Mouse (Mus musculus): Measurements from ENCODE around the gene Hectd2. TPM values are rescaled to one million over a fixed set of nuclear protein-coding genes. Genes with fewer than 3 reads are reported as not detected.

Hectd2 gene
- polyA plus RNA-seq (2015; fragmentation: Nextera tagmentation; extraction: Ambion mirVana), result 2.7 and 3.1 TPM in 2 replicates

DNA sequence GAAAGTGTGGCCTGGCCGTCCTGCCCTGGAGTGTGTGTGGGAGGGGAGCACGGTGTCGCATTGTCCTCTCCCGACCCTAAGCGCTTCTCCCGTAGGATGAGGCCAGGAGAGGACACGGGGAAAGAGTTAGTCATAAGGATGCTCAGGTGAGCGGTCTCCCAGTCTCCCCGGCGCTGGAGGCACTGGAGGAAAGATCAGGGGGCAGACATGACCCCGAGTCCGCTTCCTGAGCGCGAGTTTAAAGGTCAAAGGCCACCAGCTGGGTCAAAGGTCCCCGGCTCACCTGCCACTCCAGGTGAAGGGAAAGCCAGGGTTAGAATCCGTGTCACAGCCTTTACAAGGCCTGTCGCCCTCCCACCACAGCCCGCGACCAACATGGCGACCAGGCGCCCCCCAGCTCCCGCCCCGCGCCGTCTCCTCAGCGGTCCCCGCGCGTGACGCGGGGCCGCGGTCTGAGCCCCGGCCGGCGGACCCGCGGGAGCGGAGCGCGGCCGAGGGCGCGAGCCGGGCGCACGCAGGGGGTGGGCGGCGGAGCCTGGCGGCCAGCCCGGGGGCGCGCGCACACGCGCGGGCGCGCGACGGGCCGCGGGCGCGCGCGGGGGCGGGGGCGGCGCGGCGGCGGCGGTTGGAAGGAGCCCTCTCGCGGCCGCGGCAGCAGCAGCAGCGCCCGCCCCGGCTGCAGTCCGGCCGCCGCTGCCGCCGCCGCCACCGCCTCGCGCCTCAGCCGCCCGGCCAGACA is at the start of gene Hectd2:
Hectd2 (plus strand) TSS at position 594 of the 739 bp plus-strand sequence.
- H3K9ac ChIP-seq, result peak within 1 kb of the TSS; percentile 88
- under 1% methylated on average over 44 of the region's 92 CpGs for WGBS
- peak; percentile 83 for ATAC-seq (ENCODE audit: low FRiP score, low read depth)
- peak within 1 kb of the TSS; percentile 77 for H3K4me3 ChIP-seq
- peaks cover 10% of the 10 kb centered on the region for H3K27me3 ChIP-seq
- no peaks in the 10 kb centered on the region for H3K4me1 ChIP-seq
- peak within 1 kb of the TSS; percentile 88 for H3K4me2 ChIP-seq (replicated peaks)
- H3K36me3 ChIP-seq, result no peaks in the 10 kb centered on the region
- H3K27ac ChIP-seq, result peak within 1 kb of the TSS; percentile 58
- H3K9me3 ChIP-seq, result no peaks in the 10 kb centered on the region

DNA sequence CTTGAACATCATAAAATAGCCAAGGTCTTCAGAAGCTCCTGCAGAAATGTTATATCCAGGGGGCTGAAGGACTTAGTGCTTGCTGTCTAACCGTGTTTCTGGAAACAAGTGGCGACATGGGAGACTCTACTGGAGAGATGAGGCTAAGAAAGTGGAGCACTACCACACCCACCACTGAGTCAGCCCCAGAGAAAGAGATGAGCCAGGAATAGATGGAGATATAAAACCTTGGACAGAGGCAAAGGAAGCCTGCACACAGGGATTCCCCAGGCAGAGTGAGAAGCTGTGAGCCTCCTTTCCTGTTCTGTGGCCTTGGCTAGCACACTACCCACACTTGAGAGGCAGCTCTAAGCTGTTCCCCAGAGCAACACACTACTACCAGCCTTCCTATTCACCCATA is 49.7 kb upstream of the Hectd2 start:
- Histone ChIP-seq H3K27me3 (no peaks in the 10 kb centered on the region), H3K36me3 (no peaks in the 10 kb centered on the region), H3K9ac (no peak overlapping the region), H3K4me3 (no peak overlapping the region), H3K4me1 (no peaks in the 10 kb centered on the region), H3K4me2 (replicated peaks) (no peak overlapping the region), H3K27ac (no peak overlapping the region), H3K9me3 (no peaks in the 10 kb centered on the region)
- no peak for ATAC-seq (ENCODE audit: low FRiP score, low read depth)
- 89% methylated on average over 2 of the region's 2 CpGs for WGBS

DNA sequence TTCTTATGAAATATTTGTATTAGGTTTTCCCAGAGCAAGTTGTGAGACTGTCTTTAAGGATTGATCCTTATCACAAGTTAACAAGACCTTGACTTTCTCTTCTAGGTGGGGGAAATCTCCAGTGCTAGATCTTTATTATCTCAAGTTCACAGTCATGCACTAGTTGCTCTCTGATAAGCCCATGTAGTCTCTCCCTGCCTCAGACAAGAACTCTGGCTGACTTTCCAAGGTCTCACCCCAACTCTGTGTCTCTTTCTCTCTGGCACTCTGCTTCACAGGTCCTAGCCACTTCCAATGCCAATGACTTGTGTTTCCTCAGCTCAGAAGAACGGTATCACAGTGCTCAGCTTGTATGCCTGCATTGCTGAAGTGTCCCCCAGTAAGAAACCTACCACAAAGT is 43.1 kb upstream of the Hectd2 start:
- Histone ChIP-seq H3K9ac (no peak overlapping the region), H3K4me1 (no peaks in the 10 kb centered on the region), H3K4me3 (no peak overlapping the region), H3K27me3 (no peaks in the 10 kb centered on the region), H3K4me2 (replicated peaks) (no peak overlapping the region), H3K9me3 (no peaks in the 10 kb centered on the region), H3K27ac (no peak overlapping the region), H3K36me3 (no peaks in the 10 kb centered on the region)
- no peak for ATAC-seq (ENCODE audit: low FRiP score, low read depth)
- 91% methylated on average over 1 of the region's 1 CpGs for WGBS

DNA sequence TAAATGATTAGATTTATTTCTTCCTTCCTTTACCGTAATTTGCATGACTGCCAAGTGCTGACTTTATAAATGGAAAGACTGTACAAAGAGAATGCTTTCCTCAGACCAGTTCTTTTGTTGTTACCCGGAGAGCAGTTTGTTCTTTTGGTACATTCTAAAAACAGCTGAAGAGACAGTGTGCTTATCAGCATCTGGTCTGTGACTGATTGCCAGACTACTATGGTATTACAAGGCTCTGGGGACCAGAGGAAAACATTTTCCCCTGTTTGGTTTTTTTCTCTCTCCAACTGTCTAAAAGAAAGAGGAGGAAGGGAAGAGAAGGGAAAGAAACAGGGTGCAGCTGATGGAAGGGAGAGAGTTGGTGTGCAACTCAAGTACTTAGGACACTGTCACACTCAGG is 36.0 kb upstream of the Hectd2 start:
- no peaks in the 10 kb centered on the region for H3K27me3 ChIP-seq
- H3K4me1 ChIP-seq, result no peaks in the 10 kb centered on the region
- no peak overlapping the region for H3K4me2 ChIP-seq (replicated peaks)
- H3K4me3 ChIP-seq, result no peak overlapping the region
- no peaks in the 10 kb centered on the region for H3K36me3 ChIP-seq
- no peaks in the 10 kb centered on the region for H3K9me3 ChIP-seq
- no peak overlapping the region for H3K9ac ChIP-seq
- ATAC-seq (ENCODE audit: low FRiP score, low read depth), result no peak; the same call in 1 of the 2 replicates
- WGBS, result 69% methylated on average over 2 of the region's 2 CpGs
- H3K27ac ChIP-seq, result no peak overlapping the region

DNA sequence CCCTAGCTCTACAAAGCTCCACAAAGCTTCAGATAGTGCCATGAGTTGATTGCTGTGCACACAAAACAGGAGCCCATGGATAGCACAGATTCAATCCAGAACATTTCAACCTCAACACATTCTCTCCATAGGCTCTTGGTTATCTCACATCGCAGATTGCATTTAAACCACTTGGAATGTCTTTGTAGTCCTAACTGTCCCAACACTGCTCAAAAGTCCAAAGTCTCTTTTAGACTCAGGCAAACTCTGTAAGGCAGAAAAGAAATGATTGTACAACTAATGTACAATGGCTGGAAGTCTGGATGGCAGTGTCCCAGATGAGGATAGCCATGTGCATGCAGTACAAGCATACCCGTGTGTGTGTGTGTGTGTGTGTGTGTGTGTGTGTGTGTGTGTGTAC is 32.9 kb upstream of the Hectd2 start:
- Histone ChIP-seq H3K27ac (no peak overlapping the region), H3K9me3 (no peaks in the 10 kb centered on the region), H3K27me3 (no peaks in the 10 kb centered on the region), H3K4me3 (no peak overlapping the region), H3K4me1 (no peaks in the 10 kb centered on the region), H3K9ac (no peak overlapping the region), H3K4me2 (replicated peaks) (no peak overlapping the region), H3K36me3 (no peaks in the 10 kb centered on the region)
- ATAC-seq (ENCODE audit: low FRiP score, low read depth), result no peak
- WGBS, result 86% methylated on average over 2 of the region's 2 CpGs

DNA sequence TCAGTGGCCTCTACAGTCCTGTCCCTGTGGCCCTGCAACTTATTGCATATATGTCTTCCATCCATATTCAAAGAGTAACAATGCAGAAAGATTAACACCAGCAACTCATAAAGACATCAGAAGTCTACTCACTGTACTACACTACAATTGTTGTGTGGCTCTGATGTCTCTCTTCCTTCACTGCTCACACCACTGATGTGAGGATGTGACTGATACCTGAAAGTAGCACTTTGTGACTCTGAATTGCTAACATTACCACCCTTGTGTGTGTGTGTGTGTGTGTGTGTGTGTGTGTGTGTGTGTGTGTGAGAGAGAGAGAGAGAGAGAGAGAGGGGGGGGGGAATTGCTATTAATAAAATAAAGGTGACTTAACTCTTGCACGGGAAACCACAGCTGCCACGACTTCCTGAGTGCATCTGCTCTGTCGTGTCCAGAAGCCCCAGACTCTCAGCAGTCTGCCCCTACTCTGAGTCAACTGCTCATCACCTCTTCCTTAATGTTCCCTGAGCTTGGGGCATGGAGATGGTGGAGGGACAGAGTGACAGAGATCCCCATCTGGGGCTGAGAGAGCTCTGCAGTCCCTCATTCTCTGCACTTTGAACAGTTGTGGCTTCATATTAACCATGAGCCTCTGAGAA is 31.8 kb upstream of the Hectd2 start:
- ATAC-seq (ENCODE audit: low FRiP score, low read depth), result no peak
- H3K4me3 ChIP-seq, result no peak overlapping the region
- H3K27me3 ChIP-seq, result no peaks in the 10 kb centered on the region

DNA sequence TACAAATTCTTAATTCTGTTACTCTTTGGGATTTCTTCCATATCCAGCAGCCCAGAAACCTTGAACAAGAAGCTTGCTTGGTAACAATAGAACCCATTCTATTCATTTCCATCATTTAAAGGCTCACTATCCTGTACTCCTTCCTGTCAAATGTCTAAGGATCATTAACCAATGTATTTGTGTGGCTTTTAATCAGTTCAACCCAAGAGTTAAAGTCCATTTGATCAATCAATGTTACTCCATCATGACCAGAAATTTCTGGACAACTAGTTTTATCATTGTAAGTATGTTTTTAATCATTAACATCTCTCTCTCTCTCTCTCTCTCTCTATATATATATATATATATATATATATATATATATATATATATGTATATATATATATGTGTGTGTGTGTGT is 29.4 kb upstream of the Hectd2 start:
- Histone ChIP-seq H3K27me3 (no peaks in the 10 kb centered on the region), H3K4me2 (replicated peaks) (no peak overlapping the region), H3K27ac (no peak overlapping the region), H3K4me1 (no peaks in the 10 kb centered on the region), H3K36me3 (no peaks in the 10 kb centered on the region), H3K4me3 (no peak overlapping the region), H3K9me3 (no peaks in the 10 kb centered on the region), H3K9ac (no peak overlapping the region)
- no peak for ATAC-seq (ENCODE audit: low FRiP score, low read depth)

More for the DNA sequence above, 31.8 kb upstream of the Hectd2 start:
- Histone ChIP-seq H3K36me3 (no peaks in the 10 kb centered on the region), H3K4me2 (replicated peaks) (no peak overlapping the region), H3K9me3 (no peaks in the 10 kb centered on the region), H3K4me1 (no peaks in the 10 kb centered on the region), H3K27ac (no peak overlapping the region), H3K9ac (no peak overlapping the region)
- WGBS, result 57% methylated on average over 3 of the region's 3 CpGs

DNA sequence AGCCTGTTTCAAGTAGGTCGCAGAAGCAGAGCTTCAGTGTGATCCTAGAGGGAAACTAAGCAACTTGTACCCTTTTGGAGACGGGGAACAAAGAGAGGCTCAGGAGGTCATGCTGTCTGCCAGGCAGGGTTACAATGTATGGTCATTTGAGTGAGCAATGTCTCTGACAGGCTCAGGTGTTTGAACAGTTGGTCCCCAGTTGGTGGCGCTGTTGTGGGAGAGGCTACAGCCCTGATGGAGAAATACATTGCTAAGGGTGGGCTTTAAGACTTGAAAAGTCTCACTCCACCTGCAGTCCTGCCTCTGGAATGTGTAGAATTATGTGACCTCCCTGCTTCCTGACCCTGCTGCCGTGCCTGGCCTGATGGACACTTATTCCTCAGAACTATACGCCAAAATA is 21.4 kb upstream of the Hectd2 start:
- Histone ChIP-seq H3K4me2 (replicated peaks) (no peak overlapping the region), H3K27me3 (0 out of 2 replicates have a peak, but pooled peaks cover 6% of the 10 kb centered on the region), H3K27ac (no peak overlapping the region), H3K36me3 (no peaks in the 10 kb centered on the region), H3K4me1 (peaks cover 22% of the 10 kb centered on the region), H3K9ac (no peak overlapping the region), H3K4me3 (no peak overlapping the region), H3K9me3 (no peaks in the 10 kb centered on the region)
- 65% methylated on average over 5 of the region's 5 CpGs for WGBS
- ATAC-seq (ENCODE audit: low FRiP score, low read depth), result no peak

DNA sequence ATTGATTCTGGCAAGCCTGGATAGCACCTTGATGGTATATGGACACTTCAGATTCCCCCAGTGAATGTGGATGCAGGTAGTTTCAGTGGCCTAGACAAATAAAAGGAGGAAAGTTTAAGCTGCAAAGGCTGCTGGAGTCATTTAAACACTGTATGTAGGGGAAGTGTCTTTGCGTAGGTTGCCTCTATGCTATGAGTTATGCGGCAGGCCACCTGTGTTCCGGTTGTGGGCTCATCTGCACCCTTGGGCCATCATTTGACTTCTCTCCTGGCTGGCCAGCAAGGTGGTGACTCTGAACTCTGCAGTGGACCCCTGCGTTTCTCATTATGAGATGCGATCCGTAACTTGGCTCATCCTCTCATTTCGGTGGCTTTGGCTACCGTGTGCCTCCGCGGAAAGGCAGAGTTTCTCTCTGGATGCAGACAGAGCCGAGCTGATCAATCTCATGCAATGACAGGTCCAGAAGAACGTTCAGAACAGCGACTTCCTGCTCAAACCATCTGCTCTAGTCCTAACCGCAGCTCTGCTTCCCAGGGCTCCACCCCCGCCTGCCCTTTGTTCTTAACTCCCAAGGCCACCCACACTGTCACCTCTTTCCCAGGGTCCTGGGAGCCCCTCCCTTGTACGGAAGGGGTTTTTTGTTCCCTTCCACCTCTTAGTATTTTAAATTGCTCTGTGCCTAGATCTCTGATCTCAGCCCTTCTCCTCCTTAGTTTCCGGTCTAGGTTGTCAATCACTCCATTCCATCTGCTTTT is 20.3 kb upstream of the Hectd2 start:
- H3K4me3 ChIP-seq, result no peak overlapping the region

DNA sequence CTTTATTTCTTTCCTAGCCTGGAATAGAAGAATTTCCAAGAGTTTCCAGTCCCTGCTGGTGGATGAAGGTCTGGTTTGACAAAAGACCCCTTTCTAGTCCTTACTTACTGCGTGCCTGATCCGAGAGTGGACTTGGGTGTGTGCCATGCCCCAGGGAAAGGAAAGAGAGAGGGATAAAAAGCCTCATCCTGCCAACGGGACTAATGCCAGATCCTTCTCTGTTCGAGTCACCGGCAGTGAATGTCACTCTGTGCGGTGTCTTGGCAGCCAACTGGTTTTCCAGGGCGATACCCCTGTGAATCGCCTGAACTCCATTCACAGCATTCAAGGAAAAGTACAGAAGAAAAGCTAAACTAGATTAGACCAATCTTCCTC is 19.7 kb upstream of the Hectd2 start:
- peaks cover 22% of the 10 kb centered on the region for H3K4me1 ChIP-seq
- H3K9me3 ChIP-seq, result no peaks in the 10 kb centered on the region
- 0 out of 2 replicates have a peak overlapping the region, but pooled peaks have one; percentile 6 for H3K27ac ChIP-seq
- ATAC-seq (ENCODE audit: low FRiP score, low read depth), result 0 out of 2 replicates have a peak, but pooled peaks have one; percentile 32
- 48% methylated on average over 8 of the region's 8 CpGs for WGBS
- no peak overlapping the region for H3K9ac ChIP-seq
- no peak overlapping the region for H3K4me3 ChIP-seq
- H3K4me2 ChIP-seq (replicated peaks), result peak overlapping the region; percentile 46
- 0 out of 2 replicates have a peak, but pooled peaks cover 6% of the 10 kb centered on the region for H3K27me3 ChIP-seq
- no peaks in the 10 kb centered on the region for H3K36me3 ChIP-seq

More for the DNA sequence above, 20.3 kb upstream of the Hectd2 start:
- Histone ChIP-seq H3K9ac (no peak overlapping the region), H3K9me3 (no peaks in the 10 kb centered on the region), H3K4me1 (peaks cover 22% of the 10 kb centered on the region), H3K36me3 (no peaks in the 10 kb centered on the region), H3K4me2 (replicated peaks) (peak overlapping the region; percentile 46), H3K27ac (no peak overlapping the region), H3K27me3 (0 out of 2 replicates have a peak, but pooled peaks cover 6% of the 10 kb centered on the region)
- 34% methylated on average over 17 of the region's 17 CpGs for WGBS
- peak; percentile 59; the same call in 1 of the 2 replicates for ATAC-seq (ENCODE audit: low FRiP score, low read depth)

DNA sequence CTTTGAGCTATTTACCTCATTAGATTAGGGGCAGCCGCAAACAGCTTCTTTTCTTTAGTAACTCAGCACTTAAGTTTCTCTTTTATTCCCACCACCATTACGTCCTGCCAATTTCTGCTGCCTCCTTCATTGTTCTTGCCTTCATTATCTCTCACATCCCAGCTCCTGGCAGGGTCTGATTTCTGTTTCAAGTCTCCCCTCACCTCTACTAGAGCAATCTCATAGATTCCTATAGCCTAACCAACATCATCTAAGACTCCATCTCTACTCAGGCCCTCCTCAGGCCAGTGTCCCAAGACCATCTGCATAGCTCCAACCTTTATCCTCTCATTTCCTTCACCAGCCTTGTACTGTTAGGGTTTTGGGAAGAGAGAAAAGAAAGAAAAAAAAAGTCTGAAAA is 19.3 kb upstream of the Hectd2 start:
- Histone ChIP-seq H3K4me3 (no peak overlapping the region), H3K4me1 (peaks cover 22% of the 10 kb centered on the region), H3K27ac (0 out of 2 replicates have a peak overlapping the region, but pooled peaks have one; percentile 6), H3K36me3 (no peaks in the 10 kb centered on the region), H3K9me3 (no peaks in the 10 kb centered on the region), H3K27me3 (0 out of 2 replicates have a peak, but pooled peaks cover 6% of the 10 kb centered on the region), H3K9ac (no peak overlapping the region), H3K4me2 (replicated peaks) (peak overlapping the region; percentile 46)
- no peak for ATAC-seq (ENCODE audit: low FRiP score, low read depth)
- 49% methylated on average over 2 of the region's 2 CpGs for WGBS

DNA sequence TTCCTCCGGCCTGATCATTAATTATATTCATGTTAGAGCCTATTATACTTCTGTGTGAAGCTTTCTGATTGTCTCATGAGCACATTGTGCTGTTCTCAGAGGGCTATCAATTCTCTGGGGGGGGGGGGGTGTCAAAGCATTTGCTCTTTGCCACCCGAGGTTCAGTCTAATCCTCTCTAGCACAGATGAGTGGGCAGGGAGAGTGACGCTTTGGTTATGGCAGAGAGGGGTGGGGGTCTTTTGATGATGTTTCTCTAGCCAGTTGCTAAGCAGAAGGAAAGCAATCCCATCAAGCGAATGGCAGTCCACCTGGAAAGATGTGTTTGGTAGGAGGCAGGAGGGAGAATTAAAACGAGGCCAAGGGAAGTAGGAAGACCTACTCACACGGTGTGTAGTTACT is 18.6 kb upstream of the Hectd2 start:
- Histone ChIP-seq H3K4me3 (no peak overlapping the region), H3K9ac (no peak overlapping the region), H3K9me3 (no peaks in the 10 kb centered on the region), H3K4me2 (replicated peaks) (no peak overlapping the region), H3K27me3 (0 out of 2 replicates have a peak, but pooled peaks cover 6% of the 10 kb centered on the region), H3K27ac (no peak overlapping the region), H3K36me3 (no peaks in the 10 kb centered on the region), H3K4me1 (peaks cover 22% of the 10 kb centered on the region)
- no peak for ATAC-seq (ENCODE audit: low FRiP score, low read depth)
- 50% methylated on average over 6 of the region's 6 CpGs for WGBS
